Mouse (Mus musculus) small intestine, adult 2 months (tissue): ENCODE results near the gene Tmem132d.

Experiments used
- CTCF ChIP-seq: fragments of 200-500 bp; IDR thresholded peaks from 2 replicates; pipeline ENCODE4 v1.5.1; 2012; ENCODE audit warnings: low read depth, mild to moderate bottlenecking, control low read depth, inconsistent platforms, low read length, moderate library complexity, mixed read lengths; ENCODE audit not compliant: insufficient replicate concordance, insufficient read length; ENCODE audit errors: extremely low read depth
- POLR2A ChIP-seq: fragments of 200-500 bp; IDR thresholded peaks from 2 replicates; pipeline ENCODE4 v1.6.1; 2012; ENCODE audit warnings: low read depth, mild to moderate bottlenecking, control low read depth, inconsistent platforms, low read length, moderate library complexity

GRCm38 (mm10) chr5:128004666-128005065, 428.2 kb downstream of the Tmem132d start:
- no peak for TF ChIP-seq POLR2A
- no peak for TF ChIP-seq CTCF
